Mouse (Mus musculus) limb, embryonic 13.5 days (tissue): ENCODE data around the gene Tagap1. TPM values are rescaled to one million over a fixed set of nuclear protein-coding genes. Genes with fewer than 3 reads are reported as not detected.
"Not testable (repeated sequence)": the region's sequence is repeated elsewhere in the genome, so short reads cannot be mapped to it uniquely, and the experiment has no call there.

ENCODE experiments used
- ATAC-seq: fragments of 200-750 bp; cut with Nextera tagmentation; 2 replicates; pipeline ENCODE4 v1.8.0; 2017; ENCODE audit warnings: low read depth, moderate number of reproducible peaks, moderate TSS enrichment; ENCODE audit not compliant: low FRiP score
- H3K27ac ChIP-seq: fragments of 300-500 bp; sonication (generic); 2 replicates; pipeline ENCODE4 v1.5.1; 2015; ENCODE audit warnings: inconsistent platforms, mild to moderate bottlenecking, moderate library complexity
- H3K27me3 ChIP-seq: fragments of 300-500 bp; sonication (generic); 2 replicates; pipeline ENCODE4 v1.6.1; 2015; ENCODE audit warnings: mild to moderate bottlenecking, inconsistent platforms
- H3K36me3 ChIP-seq: fragments of 300-500 bp; sonication (generic); 2 replicates; pipeline ENCODE4 v1.6.1; 2015; ENCODE audit warnings: inconsistent platforms, mild to moderate bottlenecking, moderate library complexity
- H3K4me1 ChIP-seq: fragments of 300-500 bp; sonication (generic); 2 replicates; pipeline ENCODE4 v1.6.1; 2015; ENCODE audit warnings: inconsistent platforms
- H3K4me2 ChIP-seq: fragments of 300-500 bp; sonication (generic); replicated peaks from 2 replicates; pipeline ENCODE4 v1.6.1; 2015; ENCODE audit warnings: inconsistent platforms, mild to moderate bottlenecking, moderate library complexity
- H3K4me3 ChIP-seq: fragments of 300-500 bp; sonication (generic); 2 replicates; pipeline ENCODE4 v1.5.1; 2015; ENCODE audit warnings: moderate library complexity, mild to moderate bottlenecking, inconsistent platforms
- H3K9ac ChIP-seq: fragments of 300-500 bp; sonication (generic); 2 replicates; pipeline ENCODE4 v1.6.1; 2015; ENCODE audit warnings: mild to moderate bottlenecking, inconsistent platforms
- H3K9me3 ChIP-seq: fragments of 300-500 bp; sonication (generic); 2 replicates; pipeline ENCODE4 v1.6.1; 2016; ENCODE audit warnings: inconsistent platforms
- WGBS: fragments of 180-500 bp; shearing (Covaris S2); methylation state at CpG from one replicate; pipeline ENCODE4 v1.1.7; 2015; 5-methylcytosine and 5-hydroxymethylcytosine counted together
- polyA plus RNA-seq: library from polyadenylated mRNA; unstranded; fragments of >200 nt; fragmentation: Nextera tagmentation; extraction: Ambion mirVana; gene quantifications from 2 replicates; pipeline ENCODE4 v1.2.1, GENCODE M21; 2015

Tagap1 gene
- polyA plus RNA-seq = 61.3 and 61.8 TPM in 2 replicates

DNA sequence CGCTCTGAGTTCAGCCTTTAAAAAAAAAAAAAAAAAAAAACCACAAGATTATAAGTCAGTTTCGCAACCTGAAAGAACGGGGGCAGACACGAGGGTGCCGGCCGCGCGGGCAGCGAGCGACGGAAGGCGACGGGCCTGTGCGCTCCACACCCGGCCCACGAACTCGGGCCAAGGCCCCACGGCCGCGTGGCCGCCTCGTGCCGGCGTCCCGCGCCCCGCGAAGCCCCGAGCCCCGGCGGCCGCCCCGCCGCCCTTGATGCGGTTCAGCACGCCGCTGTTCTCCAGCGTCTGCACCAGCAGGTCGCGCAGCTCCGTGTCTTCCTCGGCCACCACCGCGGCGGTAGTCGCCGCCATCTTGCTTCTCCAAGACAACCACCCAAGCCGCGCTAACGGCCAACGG lies at the start of gene Tagap1:
Gene Tagap1 (minus strand): TSS at position 381 of the 400 bp plus-strand sequence.
- Histone ChIP-seq H3K4me2 (peak within 1 kb of the TSS; percentile 58), H3K9ac (peak within 1 kb of the TSS; percentile 69), H3K4me3 (peak within 1 kb of the TSS; percentile 52), H3K27ac (peak within 1 kb of the TSS; percentile 67; the same call in 1 of the 2 replicates)
- not testable (repeated sequence) for H3K36me3 ChIP-seq, H3K9me3 ChIP-seq, H3K4me1 ChIP-seq, H3K27me3 ChIP-seq
- WGBS = under 1% methylated on average over 45 of the region's 51 CpGs
- ATAC-seq = peak; percentile 37

DNA sequence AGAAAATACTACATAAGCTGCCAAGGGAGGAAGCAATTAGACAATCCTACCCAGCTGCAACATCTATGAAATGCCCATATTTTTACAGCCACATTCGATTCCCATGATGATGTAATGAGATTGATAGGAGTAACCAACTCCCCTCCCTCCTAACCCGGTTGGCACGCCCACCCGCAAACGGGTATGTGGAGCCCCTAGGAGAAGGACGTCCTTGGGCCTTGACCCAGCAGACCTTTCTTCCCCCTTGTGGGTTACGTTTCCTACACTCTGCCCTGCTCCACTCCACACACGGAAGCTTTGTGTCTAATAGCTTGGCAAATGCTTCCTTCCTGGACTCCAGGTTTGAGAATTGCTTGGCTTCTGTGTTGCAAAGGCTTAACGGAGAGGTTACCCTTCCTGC lies 48.9 kb upstream of the Tagap1 start:
- H3K4me3 ChIP-seq, H3K4me2 ChIP-seq, H3K9me3 ChIP-seq, H3K4me1 ChIP-seq, H3K9ac ChIP-seq, ATAC-seq, H3K27me3 ChIP-seq, H3K36me3 ChIP-seq, H3K27ac ChIP-seq: not testable (repeated sequence)
- WGBS = 46% methylated on average over 4 of the region's 9 CpGs

DNA sequence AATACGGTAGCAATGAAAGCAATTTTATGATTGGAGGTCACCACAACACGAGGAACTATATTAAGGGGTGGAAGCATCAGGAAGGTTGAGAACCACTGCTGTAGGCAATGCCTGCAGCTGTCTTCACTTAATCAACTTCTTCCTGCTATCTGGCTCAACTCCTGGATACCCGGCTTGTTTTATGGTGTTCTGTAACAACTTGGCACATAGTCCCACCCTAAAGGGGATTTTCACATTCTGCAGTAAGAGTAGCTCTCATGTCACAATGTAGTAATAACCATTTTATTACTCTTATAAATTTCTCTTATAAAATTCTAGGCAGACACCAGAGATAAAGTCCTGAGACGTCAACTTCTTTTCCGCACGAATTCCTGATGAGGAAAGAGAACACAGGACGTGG lies 48.5 kb upstream of the Tagap1 start:
- H3K27me3 ChIP-seq, H3K4me2 ChIP-seq, H3K36me3 ChIP-seq, H3K4me1 ChIP-seq, H3K9ac ChIP-seq, H3K4me3 ChIP-seq, H3K9me3 ChIP-seq, H3K27ac ChIP-seq: not testable (repeated sequence)
- ATAC-seq = peak; percentile 66; the same call in 1 of the 2 replicates
- WGBS = no CpG with 5 or more reads among the region's 7 CpGs

DNA sequence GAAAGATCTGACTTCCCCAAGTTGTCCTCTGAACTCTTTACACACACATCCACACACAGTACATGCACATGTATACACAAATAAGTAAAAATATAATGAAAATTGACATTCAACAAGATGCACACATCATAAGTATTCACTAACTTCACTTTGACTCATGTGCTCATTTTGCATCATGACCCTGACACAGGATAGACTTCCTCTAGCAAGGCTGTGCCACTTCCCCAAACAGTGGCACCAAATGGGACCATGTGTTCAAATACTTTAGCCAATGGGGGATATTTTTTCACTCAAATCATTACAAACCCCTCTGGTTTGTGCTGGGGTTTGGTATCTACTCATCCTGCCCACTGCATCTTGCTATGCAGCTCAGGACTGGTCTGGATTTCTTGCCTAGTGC lies 47.9 kb upstream of the Tagap1 start:
- H3K4me3 ChIP-seq, H3K4me1 ChIP-seq, H3K27me3 ChIP-seq, H3K27ac ChIP-seq, H3K4me2 ChIP-seq, H3K36me3 ChIP-seq, H3K9me3 ChIP-seq, H3K9ac ChIP-seq, ATAC-seq: not testable (repeated sequence)

DNA sequence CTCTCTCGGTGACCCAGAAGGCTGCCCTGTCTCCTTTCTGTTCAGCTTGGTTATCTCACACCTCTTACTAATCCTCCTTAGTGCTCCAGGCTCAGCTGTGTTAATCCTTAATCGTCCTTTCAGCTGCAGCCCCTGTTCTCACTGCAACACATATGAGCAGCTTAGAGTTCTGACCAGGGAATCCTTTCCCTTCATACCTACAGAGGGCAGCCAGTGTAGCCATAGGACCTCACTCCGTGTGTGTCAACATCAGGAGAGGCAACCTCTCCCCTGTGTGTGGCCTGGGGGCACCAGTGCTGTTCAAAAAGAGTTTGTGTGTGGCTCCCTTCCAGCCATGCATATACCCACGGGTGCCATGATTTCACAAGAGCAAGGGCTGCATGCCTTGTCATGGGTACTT lies 44.7 kb upstream of the Tagap1 start:
- not testable (repeated sequence) for ATAC-seq, H3K36me3 ChIP-seq, H3K4me2 ChIP-seq, H3K4me1 ChIP-seq, H3K27ac ChIP-seq, H3K4me3 ChIP-seq, H3K27me3 ChIP-seq, H3K9ac ChIP-seq, H3K9me3 ChIP-seq
- whole genome bisulfite sequencing = 38% methylated on average over 3 of the region's 4 CpGs

DNA sequence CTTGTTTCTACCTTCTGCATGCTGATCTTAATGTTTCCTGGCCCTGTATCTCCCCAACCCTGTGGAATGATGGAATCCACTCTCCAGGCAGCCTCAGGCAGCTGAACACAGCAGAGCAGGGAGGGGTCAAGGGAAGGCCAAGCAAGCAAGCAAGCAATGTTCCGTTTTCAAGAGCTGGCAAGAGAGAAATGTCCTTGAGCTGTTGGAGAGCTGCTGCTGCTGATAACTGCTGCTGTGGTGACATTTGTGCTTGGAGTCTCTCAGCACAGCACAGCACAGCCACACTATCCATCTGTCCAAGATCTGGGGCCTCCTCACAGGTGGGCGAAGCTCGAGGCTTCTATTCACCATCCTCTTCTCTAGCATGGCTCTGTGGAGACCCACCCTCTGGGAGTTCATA lies 42.4 kb upstream of the Tagap1 start:
- not testable (repeated sequence) for ATAC-seq, H3K4me1 ChIP-seq, H3K4me3 ChIP-seq, H3K9me3 ChIP-seq, H3K4me2 ChIP-seq, H3K27ac ChIP-seq, H3K27me3 ChIP-seq, H3K9ac ChIP-seq, H3K36me3 ChIP-seq
- WGBS = no CpG with 5 or more reads among the region's 3 CpGs

DNA sequence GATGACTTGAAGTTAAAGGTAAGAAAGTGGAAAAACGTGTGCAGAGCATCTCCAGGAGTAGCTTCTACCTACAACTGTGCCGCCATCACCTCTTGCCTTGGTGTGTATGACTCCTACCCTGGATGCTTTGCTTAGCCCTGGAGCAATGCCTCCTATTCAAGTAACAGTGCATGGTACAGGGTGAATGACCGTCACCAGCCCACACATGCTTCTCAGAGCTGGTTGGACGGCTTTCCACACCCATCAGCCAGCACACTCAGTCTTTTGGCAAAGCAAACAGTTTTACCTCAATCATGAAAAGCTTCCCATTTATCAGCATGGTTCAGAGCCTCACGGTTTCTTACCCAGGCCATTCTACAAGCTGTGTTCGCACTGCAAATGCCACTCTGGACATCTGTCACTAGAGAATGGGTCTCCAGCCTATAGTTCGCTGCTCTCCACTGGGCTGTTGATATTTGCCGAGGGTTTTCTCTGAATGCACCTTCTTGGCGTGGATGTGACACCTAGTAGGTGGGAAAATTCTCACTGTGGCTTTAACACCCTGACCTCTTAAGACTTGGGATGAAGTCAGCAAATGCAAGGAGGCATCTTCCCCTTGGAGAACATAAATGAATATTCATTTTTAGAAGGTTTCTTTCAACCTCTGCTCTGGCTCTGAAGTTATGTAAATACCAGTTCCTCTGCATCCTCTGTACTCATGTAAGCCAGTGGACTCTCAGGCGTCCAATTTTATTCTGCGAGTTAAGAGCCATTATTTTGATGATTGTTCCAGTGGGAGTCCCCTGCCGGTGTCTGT lies 41.0 kb upstream of the Tagap1 start:
- ATAC-seq, H3K4me3 ChIP-seq, H3K27me3 ChIP-seq, H3K4me1 ChIP-seq, H3K9ac ChIP-seq, H3K27ac ChIP-seq, H3K9me3 ChIP-seq, H3K4me2 ChIP-seq, H3K36me3 ChIP-seq: not testable (repeated sequence)
- WGBS = 73% methylated on average over 9 of the region's 12 CpGs

DNA sequence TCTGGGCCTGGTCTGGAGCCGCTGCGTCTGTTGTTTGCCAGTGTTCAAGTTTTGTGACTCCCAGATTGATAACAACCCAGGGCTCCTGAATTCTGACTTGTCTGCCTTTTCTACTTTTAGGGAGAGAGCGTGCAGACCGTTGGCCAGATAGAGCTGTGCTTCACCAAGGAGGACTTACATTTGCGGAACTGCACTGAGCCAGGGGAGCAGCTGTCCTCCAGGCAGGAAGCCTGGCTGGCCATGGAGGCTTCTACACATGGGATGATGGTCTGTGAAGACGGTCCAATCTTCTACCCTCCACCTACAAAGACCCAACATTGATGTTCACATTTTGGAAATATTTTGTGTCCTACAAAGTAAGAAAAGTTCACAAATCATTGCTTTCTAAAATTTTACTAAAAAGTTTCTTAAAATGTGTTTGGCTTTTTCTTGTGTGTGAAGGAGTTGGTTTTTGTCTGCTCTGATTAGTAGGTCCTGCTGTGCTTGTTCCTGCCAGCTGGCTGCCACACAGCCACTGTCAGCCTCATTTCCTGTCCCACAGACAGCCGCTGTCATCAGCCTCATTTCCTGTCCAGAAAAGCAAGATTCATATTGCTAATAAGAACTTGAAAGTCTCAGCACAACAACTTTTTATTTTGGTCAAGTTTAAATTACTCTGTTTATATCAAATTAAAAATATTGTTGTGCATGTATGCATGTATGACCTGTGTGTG lies 37.0 kb upstream of the Tagap1 start:
- ATAC-seq, H3K9ac ChIP-seq, H3K4me2 ChIP-seq, H3K9me3 ChIP-seq, H3K4me1 ChIP-seq, H3K36me3 ChIP-seq, H3K4me3 ChIP-seq, H3K27ac ChIP-seq, H3K27me3 ChIP-seq: not testable (repeated sequence)
- 65% methylated on average over 2 of the region's 7 CpGs for WGBS

DNA sequence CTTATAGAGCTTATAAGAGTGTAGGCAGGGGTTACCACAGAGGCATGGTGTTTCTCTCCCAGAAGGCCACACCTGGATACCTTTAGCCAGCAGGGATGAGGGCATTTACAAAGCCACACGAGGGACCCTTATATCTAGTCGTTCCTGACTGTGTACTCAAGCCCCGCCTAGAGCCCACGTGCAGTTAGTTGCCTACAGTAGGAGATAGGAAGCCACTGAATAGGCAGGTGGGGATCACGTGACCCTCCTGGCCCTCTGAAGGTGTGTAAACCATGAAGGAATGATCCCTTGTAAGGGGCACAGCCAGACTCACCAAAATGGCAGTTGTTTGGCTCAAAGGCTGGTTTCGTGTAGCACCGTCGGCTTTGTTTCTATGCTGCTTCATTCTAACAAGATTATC lies 35.9 kb upstream of the Tagap1 start:
- not testable (repeated sequence) for H3K36me3 ChIP-seq, H3K4me2 ChIP-seq, H3K27me3 ChIP-seq, ATAC-seq, H3K9me3 ChIP-seq, H3K27ac ChIP-seq, H3K9ac ChIP-seq, H3K4me1 ChIP-seq, H3K4me3 ChIP-seq
- WGBS = 81% methylated on average over 8 of the region's 8 CpGs

DNA sequence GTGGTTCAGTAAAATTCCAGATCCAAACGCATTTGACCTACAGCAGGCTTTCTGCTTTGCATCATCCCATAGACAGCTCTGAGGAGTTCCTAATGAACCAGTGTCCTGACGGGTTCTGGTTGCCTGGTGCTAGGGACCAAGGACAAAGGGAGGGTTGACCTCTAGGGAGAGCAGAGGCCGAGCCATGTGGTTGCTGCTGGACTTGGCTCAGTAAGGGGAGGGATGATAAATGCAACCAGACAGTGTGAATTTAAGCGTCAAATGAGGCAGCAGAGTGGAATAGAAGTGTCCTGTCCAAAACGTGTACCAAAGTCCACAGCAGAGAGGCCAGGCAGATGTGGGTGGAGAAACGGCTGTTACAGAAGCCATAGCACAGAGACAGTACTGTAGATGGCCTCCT lies 34.5 kb upstream of the Tagap1 start:
- not testable (repeated sequence) for H3K9ac ChIP-seq, ATAC-seq
- WGBS = no CpG with 5 or more reads among the region's 6 CpGs

DNA sequence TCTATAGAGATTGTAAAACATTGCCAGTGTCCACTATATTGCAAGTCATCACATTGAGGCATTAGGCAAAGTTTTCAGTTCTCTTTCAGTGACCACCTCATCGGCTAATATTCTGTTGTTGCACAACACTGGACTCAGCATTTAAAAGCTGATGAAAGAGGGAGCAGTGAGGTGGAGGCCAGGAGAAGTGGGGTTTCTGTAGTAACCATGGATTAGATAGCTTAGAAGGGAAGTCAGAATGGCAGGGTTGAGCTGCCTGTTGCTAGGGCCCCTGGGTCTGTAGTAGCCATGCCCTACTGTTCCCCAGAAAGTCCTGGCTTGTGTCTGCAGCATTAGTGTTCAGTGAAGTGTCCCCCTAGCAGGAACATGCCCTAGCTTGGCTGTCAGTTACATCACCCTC lies 25.2 kb upstream of the Tagap1 start:
- not testable (repeated sequence) for ATAC-seq, H3K4me3 ChIP-seq, H3K9me3 ChIP-seq, H3K4me1 ChIP-seq, H3K9ac ChIP-seq, H3K27ac ChIP-seq, H3K4me2 ChIP-seq, H3K27me3 ChIP-seq, H3K36me3 ChIP-seq
- WGBS = 95% methylated on average over 1 of the region's 1 CpGs

More for the DNA sequence above, 34.5 kb upstream of the Tagap1 start:
- not testable (repeated sequence) for H3K27ac ChIP-seq, H3K9me3 ChIP-seq, H3K4me1 ChIP-seq, H3K4me2 ChIP-seq, H3K36me3 ChIP-seq, H3K27me3 ChIP-seq, H3K4me3 ChIP-seq

DNA sequence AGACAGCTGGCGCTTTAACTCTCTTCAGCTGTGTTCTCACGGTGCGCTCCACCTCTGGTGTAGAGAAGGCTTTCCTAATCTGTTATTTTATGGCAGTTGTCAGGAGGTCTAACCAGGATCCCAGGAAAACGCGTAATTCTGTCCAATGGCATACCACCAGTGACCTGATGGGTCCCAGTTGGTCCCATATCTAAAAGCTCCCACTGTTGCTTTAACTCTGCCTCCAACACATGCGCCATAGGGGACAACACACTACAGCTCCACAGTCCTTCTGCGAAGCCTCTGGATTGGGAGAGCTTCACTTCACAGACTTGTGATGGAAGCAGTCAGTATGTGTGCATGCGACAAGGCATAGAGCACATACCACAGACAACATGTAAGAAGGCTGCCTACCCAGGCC lies 19.2 kb upstream of the Tagap1 start:
- not testable (repeated sequence) for H3K4me1 ChIP-seq, H3K36me3 ChIP-seq, ATAC-seq, H3K9ac ChIP-seq, H3K9me3 ChIP-seq, H3K4me3 ChIP-seq, H3K27me3 ChIP-seq, H3K27ac ChIP-seq, H3K4me2 ChIP-seq
- WGBS = 86% methylated on average over 5 of the region's 8 CpGs

DNA sequence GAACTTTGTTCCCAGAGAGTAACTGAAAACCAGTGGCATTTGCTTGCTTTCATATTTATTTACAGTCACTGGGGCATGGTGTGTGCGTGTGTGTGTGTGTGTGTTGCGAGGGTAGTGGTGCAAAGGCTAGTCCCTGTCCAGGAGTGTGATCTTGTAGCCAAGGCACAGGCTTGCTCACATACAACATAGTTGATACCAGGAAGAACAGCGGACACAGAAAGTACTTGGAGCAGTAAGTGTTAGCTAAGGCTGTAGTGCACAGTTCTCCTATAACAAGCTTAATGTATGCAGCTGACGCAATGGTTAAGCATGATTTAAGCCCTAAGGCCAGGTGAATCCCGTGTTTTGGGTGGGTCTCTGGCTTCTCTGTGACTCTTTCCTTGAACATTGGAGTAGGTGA lies 18.4 kb upstream of the Tagap1 start:
- not testable (repeated sequence) for H3K27ac ChIP-seq, H3K27me3 ChIP-seq, H3K4me1 ChIP-seq, H3K36me3 ChIP-seq, H3K9me3 ChIP-seq, ATAC-seq
- WGBS = 22% methylated on average over 5 of the region's 5 CpGs
- Histone ChIP-seq H3K4me2 (peak overlapping the region; percentile 61), H3K9ac (peak overlapping the region; percentile 76), H3K4me3 (peak overlapping the region; percentile 54)
